ENCODE assay signal across 15 mouse cellular contexts in genomic region chr1:182496685-182497084, GRCm38 (mm10). TPM values are rescaled to one million over a fixed set of nuclear protein-coding genes. Genes with fewer than 3 reads are reported as not detected.
DNase-seq lines count a peak whose midpoint lies in the region; ATAC-seq lines count a peak whose summit lies in the region.
"Had no signal": no experiment of that assay in that cellular context is flagged by ENCODE, and none has a peak within 500 bp of the region (broad histone marks: within the 10 kb centered on the region; RNA-seq: fewer than 3 reads in every experiment).

No protein-coding gene starts in this region.

- no peak for ATAC-seq in heart, embryonic 12.5 days (ENCODE audit: insufficient number of reproducible peaks, low FRiP score)
- ATAC-seq in intestine, embryonic 16.5 days = peak; percentile 45
- ATAC-seq in midbrain, embryonic 15.5 days (replicated peaks) = no peak
- ATAC-seq: inflammation-experienced regulatory T-cells, adult 6 months had no signal

- intact Hi-C loops in heart, postnatal 36 days (cut with DNase I) = no loop called here

- H3K27ac ChIP-seq in heart, embryonic 12.5 days (ENCODE audit: poor library complexity, severe bottlenecking) = no peak overlapping the region
- peak overlapping the region; percentile 43 for H3K27ac ChIP-seq in intestine, embryonic 16.5 days (ENCODE audit: low read length)
- H3K27ac ChIP-seq in hindbrain, embryonic 10.5 days = no peak overlapping the region
- no peak overlapping the region for H3K27ac ChIP-seq in midbrain, embryonic 15.5 days
- H3K27ac ChIP-seq: liver, embryonic 15.5 days; neural tube, embryonic 12.5 days had no signal

- no peaks in the 10 kb centered on the region for H3K27me3 ChIP-seq in heart, embryonic 12.5 days (replicated peaks)
- no peaks in the 10 kb centered on the region for H3K27me3 ChIP-seq in intestine, embryonic 16.5 days (replicated peaks; ENCODE audit: control insufficient read depth, insufficient read depth, low read length)
- H3K27me3 ChIP-seq in hindbrain, embryonic 10.5 days (ENCODE audit: insufficient read depth, poor library complexity, severe bottlenecking) = no peaks in the 10 kb centered on the region
- H3K27me3 ChIP-seq in midbrain, embryonic 15.5 days (replicated peaks) = no peaks in the 10 kb centered on the region
- H3K27me3 ChIP-seq: liver, embryonic 15.5 days; neural tube, embryonic 12.5 days had no signal

- no peak overlapping the region for H3K4me3 ChIP-seq in heart, embryonic 12.5 days
- H3K4me3 ChIP-seq in intestine, embryonic 16.5 days (ENCODE audit: low read length) = no peak overlapping the region
- no peak overlapping the region for H3K4me3 ChIP-seq in hindbrain, embryonic 10.5 days
- H3K4me3 ChIP-seq in midbrain, embryonic 15.5 days = no peak overlapping the region
- H3K4me3 ChIP-seq: liver, embryonic 15.5 days; neural tube, embryonic 12.5 days had no signal

- 58% methylated on average over 6 of the region's 6 CpGs for WGBS in heart, embryonic 12.5 days
- 61% methylated on average over 6 of the region's 6 CpGs for WGBS in intestine, embryonic 16.5 days
- WGBS in hindbrain, embryonic 10.5 days = 64% methylated on average over 6 of the region's 6 CpGs
- WGBS in midbrain, embryonic 15.5 days = 47% methylated on average over 6 of the region's 6 CpGs

- peaks cover 67% of the 10 kb centered on the region for H3K4me1 ChIP-seq in heart, embryonic 12.5 days (replicated peaks)
- peaks cover 50% of the 10 kb centered on the region for H3K4me1 ChIP-seq in intestine, embryonic 16.5 days (ENCODE audit: control insufficient read depth, insufficient read depth, low read length)
- H3K4me1 ChIP-seq in hindbrain, embryonic 10.5 days (replicated peaks) = peaks cover 34% of the 10 kb centered on the region
- H3K4me1 ChIP-seq in midbrain, embryonic 15.5 days = 0 out of 2 replicates have a peak, but pooled peaks cover 5% of the 10 kb centered on the region

- no peak overlapping the region for H3K4me2 ChIP-seq in heart, embryonic 12.5 days
- no peak overlapping the region for H3K4me2 ChIP-seq in intestine, embryonic 16.5 days (ENCODE audit: low read depth, low read length)
- H3K4me2 ChIP-seq in midbrain, embryonic 15.5 days = no peak overlapping the region
- H3K4me2 ChIP-seq: liver, embryonic 15.5 days; neural tube, embryonic 12.5 days had no signal

- no peaks in the 10 kb centered on the region for H3K9me3 ChIP-seq in heart, embryonic 12.5 days (replicated peaks)
- no peaks in the 10 kb centered on the region for H3K9me3 ChIP-seq in intestine, embryonic 16.5 days (ENCODE audit: control insufficient read depth, low read length)
- no peaks in the 10 kb centered on the region for H3K9me3 ChIP-seq in hindbrain, embryonic 10.5 days
- no peaks in the 10 kb centered on the region for H3K9me3 ChIP-seq in midbrain, embryonic 15.5 days
- H3K9me3 ChIP-seq: liver, embryonic 15.5 days; neural tube, embryonic 12.5 days had no signal

- H3K9ac ChIP-seq in heart, embryonic 12.5 days = 0 out of 2 replicates have a peak overlapping the region, but pooled peaks have one; percentile 25
- H3K9ac ChIP-seq in intestine, embryonic 16.5 days (ENCODE audit: low read depth, low read length) = no peak overlapping the region
- H3K9ac ChIP-seq in midbrain, embryonic 15.5 days = no peak overlapping the region
- H3K9ac ChIP-seq: liver, embryonic 15.5 days; neural tube, embryonic 12.5 days had no signal

- no peak for DNase-seq in heart, postnatal 36 days
- peak; percentile 18 for DNase-seq in ES-CJ7 (ENCODE audit: low read depth, low spot score)
- peak; percentile 72 for DNase-seq in kidney, postnatal 14 days
- no peak for DNase-seq in hindbrain, embryonic 10.5 days (ENCODE audit: low spot score)
- DNase-seq in right cerebral cortex, postnatal 10 days (ENCODE audit: low spot score in 2 of 2) = no peak
- DNase-seq: cerebellum, postnatal 25 days; heart, postnatal 10 days; midbrain, embryonic 14.5 days; thymus, postnatal 36 days had no signal

- H3K36me3 ChIP-seq in heart, embryonic 12.5 days = peaks cover 22% of the 10 kb centered on the region
- H3K36me3 ChIP-seq in intestine, embryonic 16.5 days (ENCODE audit: control insufficient read depth, insufficient read depth, low read length) = no peaks in the 10 kb centered on the region
- peaks cover 12% of the 10 kb centered on the region for H3K36me3 ChIP-seq in hindbrain, embryonic 10.5 days
- no peaks in the 10 kb centered on the region for H3K36me3 ChIP-seq in midbrain, embryonic 15.5 days (replicated peaks)
- H3K36me3 ChIP-seq: liver, embryonic 15.5 days had no signal

RNA-seq across cellular contexts. Expression of gene Capn2, which starts 20.7 kb away (rescaled TPM):
- polyA plus RNA-seq in heart, embryonic 12.5 days (2016; fragmentation: Nextera tagmentation; extraction: Ambion mirVana) = 119 and 123 TPM in 2 replicates
- 10 to 100 TPM; 58.7 to 79.0 TPM for total RNA-seq in heart, postnatal 36 days (2021)
- polyA plus RNA-seq in intestine, embryonic 16.5 days (2015; fragmentation: Nextera tagmentation; extraction: Ambion mirVana) = 74.8 and 77.0 TPM in 2 replicates
- polyA plus RNA-seq in hindbrain, embryonic 10.5 days (2016; fragmentation: Nextera tagmentation; extraction: Ambion mirVana) = 91.3 and 105 TPM in 2 replicates
- polyA plus RNA-seq in midbrain, embryonic 15.5 days (2015; fragmentation: Nextera tagmentation; extraction: Ambion mirVana) = 85.6 and 86.2 TPM in 2 replicates

Comparison
In these comparisons a context has a peak if more than half of its experiments do, and no peak if none do; other contexts are left out.
1. DNase-seq: peak in ES-CJ7 (single experiment) and kidney, postnatal 14 days (single experiment); none in heart, postnatal 36 days (0 of 2), hindbrain, embryonic 10.5 days (single experiment) and right cerebral cortex, postnatal 10 days (0 of 2).